Mouse (Mus musculus): ENCODE measurements around the gene Ptbp2.

- TF ChIP-seq TAL1 (IDR thresholded peaks at IDR 0.05; ENCODE audit: low read length) (no peak), GATA1 (IDR thresholded peaks at IDR 0.05; ENCODE audit: low read length) (no peak)
Measured at GRCm38 (mm10) chr3:119763772-119764171, 20.5 kb downstream of the Ptbp2 start.
